Mouse (Mus musculus): ENCODE data around the gene Phex.
A peak's percentile ranks its signal among the peaks of the same experiment; 100 is the strongest.

The Phex gene

GRCm38 (mm10) chrX:157307411-157307810 is 107.7 kb downstream of the Phex start:
- DNase-seq (ENCODE audit: low read depth, low spot score) = peak; percentile 36

DNA sequence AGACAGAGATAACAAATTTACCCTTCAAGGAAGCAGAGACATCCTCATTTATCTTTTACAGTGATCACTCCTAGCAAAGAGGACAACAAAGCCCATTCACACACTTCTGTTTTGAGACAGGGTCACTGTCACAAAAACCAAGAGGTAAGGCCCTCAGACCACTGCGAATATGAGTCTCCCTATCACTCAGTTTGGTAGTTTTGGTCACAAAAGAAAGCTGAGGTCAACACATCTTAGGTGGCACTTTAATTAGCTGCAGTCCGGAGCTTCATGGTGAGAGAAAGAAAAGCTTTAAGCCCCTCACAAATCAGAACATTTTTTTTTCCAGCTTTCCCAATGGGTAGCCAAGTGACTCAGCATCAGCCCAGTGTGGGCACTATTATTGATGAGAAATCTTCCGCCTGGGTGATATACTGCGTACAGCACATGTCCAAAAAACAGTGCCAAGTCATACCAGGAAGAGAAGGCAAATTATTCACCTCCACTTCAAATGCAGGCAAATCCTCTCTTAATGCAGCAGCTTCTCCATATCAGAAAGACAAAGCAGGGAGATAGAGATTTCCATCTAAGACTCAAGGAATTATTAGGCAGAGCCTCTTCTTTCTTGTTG is 108.2 kb downstream of the Phex start:
- DNase-seq (ENCODE audit: low read depth, low spot score) = no peak

- no peak for DNase-seq (ENCODE audit: low read depth, low spot score)
Observed at GRCm38 (mm10) chrX:157305852-157306232, 109.3 kb downstream of the Phex start.

DNA sequence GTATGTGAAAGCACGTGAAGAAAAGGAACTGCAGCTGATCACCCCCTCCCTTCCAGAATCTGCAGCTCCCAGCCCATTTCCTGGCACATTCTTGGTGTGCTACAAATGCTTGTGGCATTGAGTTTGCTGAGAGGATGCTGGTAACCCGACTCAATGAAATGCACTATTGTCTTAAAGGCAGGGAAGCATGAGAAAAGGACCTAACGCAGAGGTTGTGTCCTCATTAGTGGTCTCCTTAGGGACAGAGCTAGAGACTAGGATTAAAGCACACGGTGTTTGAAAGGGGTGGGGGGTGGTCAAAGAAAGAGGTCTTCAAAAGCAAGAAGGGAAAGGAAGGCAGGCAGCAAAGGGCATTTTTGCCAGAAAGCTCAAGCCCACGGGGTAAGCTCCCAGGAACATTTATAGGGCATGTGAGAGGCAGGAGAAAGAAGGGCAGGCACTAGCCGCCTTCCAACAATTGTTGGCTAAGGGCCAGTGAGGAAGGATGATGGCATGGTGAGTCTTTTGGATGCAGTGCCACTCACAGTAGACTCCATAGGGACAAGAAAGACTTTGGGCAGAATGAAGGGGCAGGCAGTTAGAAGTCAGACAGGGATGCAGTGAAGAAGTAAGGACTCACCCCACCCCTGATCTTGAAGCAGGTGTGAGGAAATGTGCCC is 109.8 kb downstream of the Phex start:
- DNase-seq (ENCODE audit: low read depth, low spot score) = peak; percentile 3

DNA sequence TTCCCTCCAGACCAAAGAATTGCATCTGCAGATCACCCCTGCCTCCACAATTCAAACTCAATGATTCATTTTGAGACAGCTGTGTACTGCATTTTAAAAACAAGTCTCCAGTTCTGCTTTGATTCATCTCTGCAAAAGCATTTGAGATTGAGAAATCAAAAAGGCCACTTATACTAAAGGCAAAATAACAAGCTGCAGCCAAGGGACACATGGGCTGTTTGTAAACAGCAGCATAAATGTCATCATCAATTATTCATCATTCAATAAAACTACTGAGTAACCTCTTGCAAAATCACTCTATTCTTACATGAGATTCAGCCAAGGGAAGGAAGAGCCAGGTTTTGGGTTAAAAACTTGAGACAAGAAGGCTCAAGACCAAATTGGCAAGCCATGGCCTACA is 122.7 kb downstream of the Phex start:
- DNase-seq (ENCODE audit: low read depth, low spot score) = no peak

DNA sequence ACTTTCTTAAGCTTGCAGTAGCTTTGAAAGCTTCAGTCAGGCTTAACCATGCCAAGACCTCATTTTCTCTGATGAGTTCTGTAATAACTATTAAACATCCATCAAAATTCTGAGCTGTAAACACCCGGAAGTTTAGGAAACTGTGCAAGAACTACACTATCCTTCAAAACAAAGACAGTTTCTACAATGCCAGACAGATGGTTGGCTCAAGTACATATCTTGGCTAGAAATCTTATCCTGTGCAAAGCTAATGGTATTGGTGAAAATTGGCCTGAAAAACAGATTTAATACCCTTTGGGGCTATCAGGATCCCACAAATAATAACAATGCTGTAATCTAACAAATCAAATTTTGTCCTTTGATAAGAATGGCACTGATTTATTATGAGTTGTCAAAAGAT is 138.5 kb downstream of the Phex start:
- no peak for DNase-seq (ENCODE audit: low read depth, low spot score)

GRCm38 (mm10) chrX:157273291-157273690 is 141.8 kb downstream of the Phex start:
- no peak for DNase-seq (ENCODE audit: low read depth, low spot score)

- DNase-seq (ENCODE audit: low read depth, low spot score) = no peak
Observed at GRCm38 (mm10) chrX:157271609-157272008, 143.5 kb downstream of the Phex start.

DNA sequence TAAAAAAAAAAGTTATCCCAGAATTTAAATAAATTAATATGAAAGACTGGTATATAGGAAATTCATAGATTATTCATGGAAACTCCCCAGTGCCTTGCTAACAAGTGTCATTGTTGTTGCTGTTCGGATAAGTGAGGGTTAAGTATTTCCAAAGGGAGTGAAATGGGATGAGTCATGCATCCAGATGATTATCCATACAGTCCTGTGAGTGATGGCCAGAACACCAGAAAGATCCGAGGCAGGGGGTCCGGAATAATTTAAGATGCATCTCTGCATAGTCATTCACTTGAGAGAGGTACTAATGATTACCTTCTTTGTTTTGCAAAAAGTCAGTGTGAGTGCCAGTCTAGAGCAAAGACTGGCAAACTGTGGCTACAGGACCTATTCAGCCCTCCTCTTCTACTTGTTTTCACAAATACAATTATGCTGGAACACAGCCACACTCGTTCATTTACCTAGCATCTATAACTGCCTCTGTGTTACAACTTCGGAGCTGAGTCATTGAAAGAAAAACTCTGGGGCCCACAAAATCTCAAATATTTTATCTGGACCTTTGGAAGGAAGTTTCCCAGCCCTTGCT is 145.3 kb downstream of the Phex start:
- no peak for DNase-seq (ENCODE audit: low read depth, low spot score)

- DNase-seq (ENCODE audit: low read depth, low spot score) = no peak
Observed at GRCm38 (mm10) chrX:157268141-157268540, 147.0 kb downstream of the Phex start.

- no peak for DNase-seq (ENCODE audit: low read depth, low spot score)
Observed at GRCm38 (mm10) chrX:157202736-157203135, 212.4 kb downstream of the Phex start.

GRCm38 (mm10) chrX:157184167-157184566 is 230.9 kb downstream of the Phex start:
- DNase-seq (ENCODE audit: low read depth, low spot score) = no peak

DNA sequence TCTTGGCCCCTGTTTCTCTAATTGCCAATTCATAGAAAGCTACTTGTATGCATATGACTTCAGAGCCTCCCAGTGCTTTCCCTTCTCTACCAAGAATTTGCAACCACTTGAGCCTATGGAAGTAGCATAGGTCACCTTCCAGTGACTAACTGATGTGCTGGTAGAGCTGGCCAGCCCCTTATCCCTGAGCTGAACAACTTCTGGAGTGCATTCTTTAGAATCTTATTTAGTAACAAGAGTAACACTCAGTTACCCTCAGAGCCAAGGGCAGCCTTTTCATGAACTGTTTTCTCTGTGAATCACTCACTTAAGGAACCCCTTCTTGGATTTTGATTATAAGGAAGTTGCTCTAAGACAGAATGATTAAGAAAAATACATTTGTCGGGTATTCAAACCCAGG is 234.3 kb downstream of the Phex start:
- DNase-seq (ENCODE audit: low read depth, low spot score) = no peak

DNA sequence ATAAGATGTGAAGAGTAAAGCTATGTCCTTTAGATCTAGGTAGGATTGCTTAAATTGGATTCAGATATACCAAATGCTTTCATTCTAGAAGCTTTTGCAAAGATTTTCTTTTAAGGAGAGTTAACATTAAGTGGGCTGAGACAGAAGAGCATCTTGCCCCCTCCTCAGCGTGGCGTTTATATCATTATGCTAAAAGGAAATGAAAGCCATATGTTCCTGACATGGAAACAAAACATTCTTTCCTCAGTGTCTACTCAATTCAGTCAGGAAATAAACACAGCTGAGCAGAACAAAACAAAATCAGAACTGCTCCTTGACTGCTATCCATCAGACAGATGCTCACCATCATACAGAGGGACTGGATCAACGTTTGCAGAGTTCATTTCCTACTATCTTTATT is 251.0 kb downstream of the Phex start:
- no peak for DNase-seq (ENCODE audit: low read depth, low spot score)

GRCm38 (mm10) chrX:157163394-157163793 is 251.7 kb downstream of the Phex start:
- DNase-seq (ENCODE audit: low read depth, low spot score) = no peak

DNA sequence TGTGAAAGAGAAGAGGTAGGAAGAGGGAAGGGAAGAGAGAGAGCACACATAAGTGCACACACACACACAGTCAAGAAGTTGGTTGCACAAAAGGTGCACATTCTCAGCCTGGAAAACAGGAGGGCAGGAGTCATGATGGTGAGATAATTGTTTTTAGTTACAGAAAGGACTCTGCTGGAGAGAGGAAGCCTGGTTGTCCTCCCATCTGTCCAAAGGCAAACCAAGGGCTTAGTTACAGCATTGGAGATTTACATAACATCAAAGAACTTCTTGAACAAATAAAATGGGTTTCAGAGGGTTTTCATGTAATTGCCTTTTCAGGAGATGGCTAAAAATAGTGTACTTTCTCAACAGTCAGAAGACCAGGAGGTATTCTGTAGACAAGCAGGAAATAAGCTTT is 270.4 kb downstream of the Phex start:
- DNase-seq (ENCODE audit: low read depth, low spot score) = no peak

DNA sequence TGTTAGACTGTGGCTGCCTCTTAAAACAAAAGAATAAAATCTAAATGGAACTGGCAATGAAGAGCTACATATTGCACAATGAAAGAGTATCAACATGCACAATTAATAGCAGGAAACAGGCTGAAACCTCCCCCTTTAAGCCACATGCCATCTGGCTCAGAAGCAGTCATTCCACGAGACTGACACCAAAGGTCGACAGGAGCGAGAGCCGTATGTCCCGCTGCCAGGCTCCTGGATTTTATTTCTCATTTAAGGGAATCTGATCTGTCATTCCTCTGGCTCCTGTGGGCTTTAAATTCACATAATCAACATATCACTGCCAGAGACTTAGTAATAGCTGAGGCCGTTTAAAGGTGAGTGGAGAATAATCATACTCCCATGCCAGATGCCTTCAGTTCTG is 275.5 kb downstream of the Phex start:
- no peak for DNase-seq (ENCODE audit: low read depth, low spot score)
